Mouse (Mus musculus): ENCODE measurements around the gene Igfbp5. TPM values are rescaled to one million over a fixed set of nuclear protein-coding genes. Genes with fewer than 3 reads are reported as not detected.

Gene Igfbp5
- polyA plus RNA-seq, 1 experiment from 2014 or later: 65.4 TPM

DNA sequence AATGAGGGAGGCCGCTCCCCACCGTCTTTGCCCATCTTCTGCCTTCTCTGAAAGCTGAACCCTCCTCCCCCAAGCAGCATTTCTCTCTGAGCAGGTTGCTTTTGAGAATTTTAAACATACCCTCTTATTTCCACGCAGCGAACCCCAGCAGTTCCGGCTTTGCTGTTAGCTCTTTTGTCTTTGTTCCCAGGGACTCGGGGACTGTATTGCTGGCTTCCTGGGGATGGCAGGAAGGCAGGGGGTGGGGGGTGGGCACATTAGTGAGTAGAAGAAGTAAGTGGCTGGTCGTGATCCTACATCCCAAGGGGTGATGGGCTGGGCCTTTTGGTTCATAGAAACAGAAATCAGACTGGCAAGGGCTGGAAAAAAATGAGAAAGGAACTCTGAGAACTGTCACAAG lies 47.8 kb downstream of the Igfbp5 start:
- Histone ChIP-seq H3K4me3 (ENCODE audit: low read depth, low read length) (peak overlapping the region; percentile 84), H3K4me1 (ENCODE audit: control insufficient read depth, insufficient read depth, low read length) (peaks cover 17% of the 10 kb centered on the region), H3K9me3 (ENCODE audit: control insufficient read depth, low read length) (no peaks in the 10 kb centered on the region), H3K36me3 (ENCODE audit: control insufficient read depth, insufficient read depth, low read length) (peaks cover 2% of the 10 kb centered on the region; the same call in 1 of the 2 replicates), H3K27ac (ENCODE audit: low read depth, low read length) (peak overlapping the region; percentile 65), H3K4me2 (ENCODE audit: low read depth) (peak overlapping the region; percentile 94), H3K27me3 (ENCODE audit: control insufficient read depth, insufficient read depth, low read length) (no peaks in the 10 kb centered on the region), H3K9ac (ENCODE audit: low read length) (peak overlapping the region; percentile 85)
- WGBS: 6% methylated on average over 7 of the region's 7 CpGs
- DNase-seq (ENCODE audit: low spot score): peak; percentile 35
- no peak for ATAC-seq (ENCODE audit: insufficient read depth, low FRiP score, low TSS enrichment)

DNA sequence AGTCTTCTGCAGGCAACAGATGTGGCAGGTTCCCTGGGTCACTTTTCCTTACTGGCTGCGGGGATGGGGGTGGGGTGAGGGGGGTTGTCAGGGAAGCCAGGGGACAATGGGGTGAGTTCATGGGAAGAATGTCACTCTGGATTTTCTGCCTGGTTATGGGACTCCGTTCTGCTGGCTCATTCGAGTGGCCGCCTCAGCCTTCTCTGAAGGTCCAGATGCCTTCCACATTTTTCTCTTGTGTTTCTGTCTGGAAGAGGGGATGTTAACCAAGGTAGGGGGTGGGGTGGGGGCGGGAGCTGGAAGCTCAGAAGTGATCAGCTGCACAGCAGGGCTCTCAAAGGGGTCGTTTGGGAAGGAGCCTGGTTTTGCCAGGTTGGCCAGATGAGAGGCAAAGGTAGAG lies 48.2 kb downstream of the Igfbp5 start:
- 0% methylated on average over 6 of the region's 6 CpGs for WGBS
- peak overlapping the region; percentile 94 for H3K4me2 ChIP-seq (ENCODE audit: low read depth)
- H3K9ac ChIP-seq (ENCODE audit: low read length): peak overlapping the region; percentile 85
- H3K9me3 ChIP-seq (ENCODE audit: control insufficient read depth, low read length): no peaks in the 10 kb centered on the region
- H3K27me3 ChIP-seq (ENCODE audit: control insufficient read depth, insufficient read depth, low read length): no peaks in the 10 kb centered on the region
- DNase-seq (ENCODE audit: low spot score) (peak; percentile 52), ATAC-seq (ENCODE audit: insufficient read depth, low FRiP score, low TSS enrichment) (no peak)
- peaks cover 2% of the 10 kb centered on the region; the same call in 1 of the 2 replicates for H3K36me3 ChIP-seq (ENCODE audit: control insufficient read depth, insufficient read depth, low read length)
- peaks cover 17% of the 10 kb centered on the region for H3K4me1 ChIP-seq (ENCODE audit: control insufficient read depth, insufficient read depth, low read length)
- peak overlapping the region; percentile 65 for H3K27ac ChIP-seq (ENCODE audit: low read depth, low read length)
- peak overlapping the region; percentile 84 for H3K4me3 ChIP-seq (ENCODE audit: low read depth, low read length)

DNA sequence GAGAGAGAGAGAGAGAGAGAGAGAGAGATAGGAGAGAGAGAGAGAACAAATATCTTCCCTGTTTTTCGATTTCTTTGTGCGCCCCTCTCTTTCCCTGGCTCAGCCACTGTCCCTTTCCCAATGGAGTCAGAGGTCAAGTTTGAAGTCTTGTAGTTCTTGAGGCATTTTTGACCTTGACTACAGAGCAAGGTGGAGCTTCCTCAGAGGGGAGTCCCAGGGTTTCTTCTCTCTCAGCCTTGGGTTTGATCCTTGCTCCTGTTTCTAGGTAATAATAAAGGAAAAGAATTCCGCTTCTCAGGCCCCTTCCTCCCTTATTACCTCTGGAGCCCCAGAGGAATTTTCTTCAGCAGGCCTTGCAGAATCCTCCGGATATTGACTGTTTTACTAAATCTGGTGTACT lies 48.8 kb downstream of the Igfbp5 start:
- Histone ChIP-seq H3K27ac (ENCODE audit: low read depth, low read length) (0 out of 2 replicates have a peak overlapping the region, but pooled peaks have one; percentile 65), H3K4me2 (ENCODE audit: low read depth) (peak overlapping the region; percentile 94), H3K9me3 (ENCODE audit: control insufficient read depth, low read length) (no peaks in the 10 kb centered on the region), H3K9ac (ENCODE audit: low read length) (peak overlapping the region; percentile 85), H3K27me3 (ENCODE audit: control insufficient read depth, insufficient read depth, low read length) (no peaks in the 10 kb centered on the region), H3K36me3 (ENCODE audit: control insufficient read depth, insufficient read depth, low read length) (no peaks in the 10 kb centered on the region; the same call in 1 of the 2 replicates), H3K4me1 (ENCODE audit: control insufficient read depth, insufficient read depth, low read length) (peaks cover 17% of the 10 kb centered on the region), H3K4me3 (ENCODE audit: low read depth, low read length) (peak overlapping the region; percentile 84)
- ATAC-seq (ENCODE audit: insufficient read depth, low FRiP score, low TSS enrichment) (no peak), DNase-seq (ENCODE audit: low spot score) (no peak)
- WGBS: 4% methylated on average over 4 of the region's 4 CpGs

DNA sequence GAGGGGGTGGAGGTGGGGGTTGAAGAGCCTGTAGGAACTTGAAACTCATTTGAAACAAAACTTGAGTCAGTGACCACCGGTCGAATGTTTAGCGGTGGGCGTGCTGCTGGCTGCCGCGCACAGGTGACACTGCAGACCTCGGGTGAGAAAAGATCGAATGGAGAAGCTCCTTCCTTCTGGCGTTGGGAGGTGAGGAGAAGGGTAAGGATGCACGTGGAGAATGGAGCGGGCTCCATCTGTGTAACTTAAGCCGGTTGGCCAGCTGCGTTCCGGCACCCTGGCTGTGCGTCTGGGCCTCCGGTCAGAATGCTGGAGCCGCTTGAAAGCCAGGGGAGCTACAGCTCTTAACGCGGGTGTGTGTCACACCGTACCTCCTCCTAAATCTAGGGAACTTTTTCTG lies 49.4 kb downstream of the Igfbp5 start:
- Histone ChIP-seq H3K9me3 (ENCODE audit: control insufficient read depth, low read length) (no peaks in the 10 kb centered on the region), H3K4me1 (ENCODE audit: control insufficient read depth, insufficient read depth, low read length) (peaks cover 17% of the 10 kb centered on the region)

DNA sequence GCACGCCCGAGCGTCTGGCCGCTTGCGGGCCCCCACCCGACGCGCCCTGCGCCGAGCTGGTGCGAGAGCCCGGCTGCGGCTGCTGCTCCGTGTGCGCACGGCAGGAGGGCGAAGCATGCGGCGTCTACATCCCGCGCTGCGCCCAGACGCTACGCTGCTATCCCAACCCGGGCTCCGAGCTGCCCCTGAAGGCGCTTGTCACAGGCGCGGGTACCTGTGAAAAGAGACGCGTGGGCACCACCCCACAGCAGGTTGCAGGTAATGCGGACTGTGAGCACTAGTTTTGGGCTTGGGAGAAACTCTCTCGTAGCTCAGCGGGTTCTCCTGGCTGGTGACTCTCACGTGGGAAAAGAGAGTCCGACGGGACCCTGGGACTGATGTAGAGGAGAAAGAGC lies 50.0 kb downstream of the Igfbp5 start:
- peak overlapping the region; percentile 94 for H3K4me2 ChIP-seq (ENCODE audit: low read depth)
- H3K4me3 ChIP-seq (ENCODE audit: low read depth, low read length): peak overlapping the region; percentile 84
- H3K9me3 ChIP-seq (ENCODE audit: control insufficient read depth, low read length): no peaks in the 10 kb centered on the region
- under 1% methylated on average over 34 of the region's 37 CpGs for WGBS
- peak overlapping the region; percentile 80 for H3K27ac ChIP-seq (ENCODE audit: low read depth, low read length)
- no peaks in the 10 kb centered on the region for H3K36me3 ChIP-seq (ENCODE audit: control insufficient read depth, insufficient read depth, low read length)
- peaks cover 17% of the 10 kb centered on the region for H3K4me1 ChIP-seq (ENCODE audit: control insufficient read depth, insufficient read depth, low read length)
- DNase-seq (ENCODE audit: low spot score) (no peak), ATAC-seq (ENCODE audit: insufficient read depth, low FRiP score, low TSS enrichment) (peak; percentile 40)
- H3K9ac ChIP-seq (ENCODE audit: low read length): peak overlapping the region; percentile 85
- H3K27me3 ChIP-seq (ENCODE audit: control insufficient read depth, insufficient read depth, low read length): no peaks in the 10 kb centered on the region

More for the DNA sequence above, 49.4 kb downstream of the Igfbp5 start:
- Histone ChIP-seq H3K27me3 (ENCODE audit: control insufficient read depth, insufficient read depth, low read length) (no peaks in the 10 kb centered on the region), H3K9ac (ENCODE audit: low read length) (peak overlapping the region; percentile 85), H3K36me3 (ENCODE audit: control insufficient read depth, insufficient read depth, low read length) (no peaks in the 10 kb centered on the region; the same call in 1 of the 2 replicates), H3K4me2 (ENCODE audit: low read depth) (peak overlapping the region; percentile 94), H3K4me3 (ENCODE audit: low read depth, low read length) (peak overlapping the region; percentile 84), H3K27ac (ENCODE audit: low read depth, low read length) (peak overlapping the region; percentile 80; the same call in 1 of the 2 replicates)
- peak; percentile 56 for DNase-seq (ENCODE audit: low spot score)
- no peak for ATAC-seq (ENCODE audit: insufficient read depth, low FRiP score, low TSS enrichment)
- WGBS: under 1% methylated on average over 20 of the region's 20 CpGs

DNA sequence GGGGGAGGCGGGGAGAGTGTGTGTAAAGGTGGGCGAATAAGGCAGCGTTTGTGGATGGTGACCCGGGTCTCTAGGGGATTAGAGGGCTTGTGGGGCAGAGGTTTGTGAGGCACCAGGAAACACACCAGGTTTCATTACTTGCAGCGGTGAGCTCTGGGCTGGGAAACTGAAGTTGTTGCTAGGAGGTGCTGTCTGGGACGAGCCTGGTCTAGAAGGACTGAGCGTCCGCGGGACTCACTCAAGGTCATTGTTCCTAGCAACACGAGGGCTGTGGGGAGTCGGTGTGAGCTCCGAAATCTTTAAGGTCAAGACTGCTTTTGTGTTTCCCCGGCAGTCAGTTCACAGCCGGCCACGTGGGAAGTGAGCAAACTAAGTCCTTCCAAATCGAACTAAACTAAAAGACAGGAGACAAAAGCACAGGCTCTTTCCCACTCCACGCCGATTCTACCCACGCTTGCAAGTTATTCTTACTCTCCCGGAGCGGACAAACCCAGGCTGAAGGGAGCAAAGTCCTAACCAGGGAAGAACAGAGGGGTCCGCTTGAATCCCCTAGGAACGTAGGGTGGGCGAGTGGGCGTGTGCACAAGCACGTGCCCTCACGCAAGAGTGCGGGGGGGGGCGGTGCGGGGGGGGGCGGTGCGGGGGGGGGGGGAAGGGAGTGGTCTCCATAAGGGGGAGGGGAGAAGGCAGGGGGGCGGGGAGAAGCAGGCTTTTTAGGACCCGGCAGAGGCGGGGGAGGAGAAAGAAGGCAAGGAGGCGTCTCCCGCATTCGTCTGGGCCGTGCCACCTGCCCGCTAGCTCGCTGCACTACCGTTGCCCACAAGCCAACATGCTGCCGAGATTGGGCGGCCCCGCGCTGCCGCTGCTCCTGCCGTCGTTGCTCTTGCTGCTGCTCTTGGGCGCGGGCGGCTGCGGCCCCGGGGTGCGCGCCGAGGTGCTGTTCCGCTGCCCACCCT lies 50.7 kb downstream of the Igfbp5 start, which contains the start of gene Igfbp2:
Igfbp2 (plus strand) TSS at position 753 of the 956 bp plus-strand sequence.
- peak within 1 kb of the TSS; percentile 84 for H3K4me3 ChIP-seq (ENCODE audit: low read depth, low read length)
- peak within 1 kb of the TSS; percentile 85 for H3K9ac ChIP-seq (ENCODE audit: low read length)
- ATAC-seq (ENCODE audit: insufficient read depth, low FRiP score, low TSS enrichment) (peak; percentile 71), DNase-seq (ENCODE audit: low spot score) (peak; percentile 79)
- WGBS: under 1% methylated on average over 50 of the region's 58 CpGs
- H3K27me3 ChIP-seq (ENCODE audit: control insufficient read depth, insufficient read depth, low read length): no peaks in the 10 kb centered on the region
- peak within 1 kb of the TSS; percentile 80 for H3K27ac ChIP-seq (ENCODE audit: low read depth, low read length)
- no peaks in the 10 kb centered on the region for H3K9me3 ChIP-seq (ENCODE audit: control insufficient read depth, low read length)
- H3K36me3 ChIP-seq (ENCODE audit: control insufficient read depth, insufficient read depth, low read length): no peaks in the 10 kb centered on the region
- H3K4me1 ChIP-seq (ENCODE audit: control insufficient read depth, insufficient read depth, low read length): peaks cover 17% of the 10 kb centered on the region
- peak within 1 kb of the TSS; percentile 94 for H3K4me2 ChIP-seq (ENCODE audit: low read depth)

DNA sequence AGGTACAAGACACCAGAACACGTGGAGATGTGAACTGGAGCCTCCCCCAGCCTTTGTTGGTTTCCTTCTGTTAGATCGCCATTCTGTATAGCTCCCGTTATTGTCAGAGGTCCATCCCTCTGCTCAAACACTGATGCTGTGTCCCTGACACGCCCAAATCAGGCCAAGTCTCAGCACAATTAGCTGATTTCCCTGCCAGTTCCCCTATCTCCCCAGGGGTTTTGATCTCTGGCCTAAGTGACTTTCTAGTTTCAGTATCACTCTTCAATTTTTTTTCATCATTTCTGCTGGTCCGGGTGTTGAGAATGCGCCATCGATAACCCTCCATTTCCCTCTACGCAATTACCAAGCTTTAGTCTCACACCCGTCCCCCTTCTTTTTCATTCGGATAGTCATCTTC lies 51.8 kb downstream of the Igfbp5 start:
- WGBS: 57% methylated on average over 10 of the region's 10 CpGs
- H3K9me3 ChIP-seq (ENCODE audit: control insufficient read depth, low read length): no peaks in the 10 kb centered on the region
- no peak overlapping the region for H3K9ac ChIP-seq (ENCODE audit: low read length)
- ATAC-seq (ENCODE audit: insufficient read depth, low FRiP score, low TSS enrichment) (no peak), DNase-seq (ENCODE audit: low spot score) (no peak)
- no peak overlapping the region for H3K27ac ChIP-seq (ENCODE audit: low read depth, low read length)
- peaks cover 13% of the 10 kb centered on the region for H3K4me1 ChIP-seq (ENCODE audit: control insufficient read depth, insufficient read depth, low read length)
- H3K4me2 ChIP-seq (ENCODE audit: low read depth): no peak overlapping the region
- H3K4me3 ChIP-seq (ENCODE audit: low read depth, low read length): no peak overlapping the region
- no peaks in the 10 kb centered on the region for H3K27me3 ChIP-seq (ENCODE audit: control insufficient read depth, insufficient read depth, low read length)
- H3K36me3 ChIP-seq (ENCODE audit: control insufficient read depth, insufficient read depth, low read length): no peaks in the 10 kb centered on the region

DNA sequence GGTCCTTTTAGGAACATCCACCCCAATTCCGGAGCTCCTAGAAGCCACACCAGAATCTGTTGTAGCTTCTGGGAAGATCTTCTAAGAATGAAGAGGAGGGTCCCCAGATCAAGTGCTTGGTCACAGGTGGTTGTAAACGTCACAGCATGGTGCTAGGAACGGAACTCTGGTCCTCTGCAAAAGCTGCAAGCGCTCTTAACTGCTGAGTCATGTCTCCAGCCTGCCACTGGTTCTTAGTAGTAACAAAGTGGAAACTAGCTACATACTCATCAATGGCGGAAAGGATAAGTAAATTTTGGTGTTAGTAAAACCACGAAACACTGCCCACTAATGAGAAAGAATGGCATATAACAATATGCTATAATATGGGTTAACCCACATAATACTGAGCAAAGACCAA lies 54.7 kb downstream of the Igfbp5 start:
- Histone ChIP-seq H3K4me3 (ENCODE audit: low read depth, low read length) (no peak overlapping the region), H3K27me3 (ENCODE audit: control insufficient read depth, insufficient read depth, low read length) (no peaks in the 10 kb centered on the region), H3K27ac (ENCODE audit: low read depth, low read length) (no peak overlapping the region), H3K4me2 (ENCODE audit: low read depth) (no peak overlapping the region), H3K9ac (ENCODE audit: low read length) (no peak overlapping the region), H3K9me3 (ENCODE audit: control insufficient read depth, low read length) (no peaks in the 10 kb centered on the region), H3K36me3 (ENCODE audit: control insufficient read depth, insufficient read depth, low read length) (no peaks in the 10 kb centered on the region), H3K4me1 (ENCODE audit: control insufficient read depth, insufficient read depth, low read length) (0 out of 2 replicates have a peak, but pooled peaks cover 2% of the 10 kb centered on the region)
- DNase-seq (ENCODE audit: low spot score) (no peak), ATAC-seq (ENCODE audit: insufficient read depth, low FRiP score, low TSS enrichment) (no peak)
- WGBS: 90% methylated on average over 6 of the region's 6 CpGs
